Mouse (Mus musculus) bone marrow macrophage, adult 2 months (primary cell): Measurements from ENCODE around the gene Gm14295. TPM values are rescaled to one million over a fixed set of nuclear protein-coding genes. Genes with fewer than 3 reads are reported as not detected.
"Not testable (repeated sequence)": the region's sequence is repeated elsewhere in the genome, so short reads cannot be mapped to it uniquely, and the experiment has no call there.

Experiments
- H3K27ac ChIP-seq: 2 replicates; pipeline ENCODE4 v1.5.1; 2012; ENCODE audit warnings: low read depth, low read length; ENCODE audit not compliant: insufficient read depth
- H3K4me1 ChIP-seq: 2 replicates; pipeline ENCODE4 v1.6.1; 2012; ENCODE audit warnings: low read length; ENCODE audit not compliant: control insufficient read depth, insufficient read depth
- H3K4me3 ChIP-seq: 2 replicates; pipeline ENCODE4 v1.5.1; 2012; ENCODE audit warnings: mild to moderate bottlenecking, low read length, moderate library complexity; ENCODE audit not compliant: insufficient read depth
- polyA plus RNA-seq: library from polyadenylated mRNA; stranded (reverse); fragments of >200 nt; gene quantifications from 2 replicates; pipeline ENCODE4 v1.2.4, GENCODE M21; 2012; ENCODE audit not compliant: missing spikeins, insufficient read depth, insufficient read length

Gm14295 gene
- polyA plus RNA-seq = 2.7 and 11.1 TPM in 2 replicates

- peak within 1 kb of the TSS; percentile 63 for H3K4me3 ChIP-seq
- not testable (repeated sequence) for H3K4me1 ChIP-seq, H3K27ac ChIP-seq
These were observed at the start of gene Gm14295 for GRCm38 (mm10) chr2:176798312-176798711. Gene Gm14295, plus strand, starts transcription at chr2:176798612.

DNA sequence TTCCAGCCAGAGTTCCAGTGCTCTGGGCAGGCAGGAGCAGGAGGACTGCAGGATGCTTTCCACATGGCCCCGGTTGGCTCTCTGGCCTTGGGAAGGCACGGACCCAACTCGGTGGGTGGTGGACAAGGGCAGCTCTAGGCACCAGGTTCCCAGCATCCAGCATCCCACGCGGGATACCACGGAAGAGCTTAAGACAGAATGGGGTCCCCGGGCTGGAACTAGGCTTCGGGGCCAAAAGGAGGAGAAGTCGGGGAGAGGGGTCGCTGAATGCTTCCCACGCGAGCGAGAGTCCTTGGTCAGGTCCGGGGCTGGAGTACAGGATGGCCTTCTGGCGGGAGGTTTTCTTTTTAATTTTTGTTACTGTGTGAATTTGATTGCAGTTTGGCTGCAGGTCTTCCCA is 373 bp downstream of the Gm14295 start:
- not testable (repeated sequence) for H3K27ac ChIP-seq, H3K4me1 ChIP-seq
- H3K4me3 ChIP-seq = peak overlapping the region; percentile 63

DNA sequence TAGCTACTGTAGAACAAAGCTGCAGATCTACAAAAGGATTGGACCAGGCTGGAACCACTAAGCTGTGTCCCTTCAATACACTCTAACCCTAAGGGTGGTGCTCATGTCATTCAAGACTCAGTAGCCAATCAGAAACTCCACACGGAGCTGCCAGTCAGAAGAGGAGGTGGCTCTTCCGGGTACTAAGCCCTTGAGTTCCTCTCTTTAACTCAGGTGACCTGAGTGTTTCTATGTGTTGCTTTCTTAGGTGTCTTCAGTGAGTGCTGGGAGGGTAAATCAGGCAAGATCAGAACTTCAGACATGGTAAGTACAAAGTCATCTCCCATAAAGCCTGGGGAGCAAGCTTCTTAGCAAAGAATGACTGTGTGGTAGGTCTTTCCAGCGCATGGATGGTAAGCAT is 32.4 kb downstream of the Gm14295 start, which contains the start of gene Gm14408:
TSS of gene Gm14408 (plus strand) at position 301 of the 400 bp plus-strand sequence.
- H3K27ac ChIP-seq, H3K4me3 ChIP-seq, H3K4me1 ChIP-seq: not testable (repeated sequence)

Other genes with a start within 250 kb of the Gm14295 start
- 2.6 and 17.2 TPM in 2 replicates for gene Gm14308, start 162.3 kb upstream of the Gm14295 start, polyA plus RNA-seq
- gene Zfp973, start 128.1 kb upstream of the Gm14295 start, polyA plus RNA-seq = 6.3 and 10.3 TPM in 2 replicates
- gene Gm14305, start 90.3 kb upstream of the Gm14295 start, polyA plus RNA-seq = 2.0 and 8.1 TPM in 2 replicates
- gene Gm14408, start 32.5 kb downstream of the Gm14295 start, polyA plus RNA-seq = not detected in 2 replicates
- 6.6 and 8.6 TPM in 2 replicates for gene Gm14296, start 129.2 kb downstream of the Gm14295 start, polyA plus RNA-seq
- 2.0 and 3.9 TPM in 2 replicates for gene Gm14419, start 202.3 kb downstream of the Gm14295 start, polyA plus RNA-seq